Mouse (Mus musculus) cerebellum, postnatal 25 days (tissue): Measurements from ENCODE around the gene G0s2.
A peak's percentile ranks its signal among the peaks of the same experiment; 100 is the strongest.
"Not testable (repeated sequence)": the region's sequence is repeated elsewhere in the genome, so short reads cannot be mapped to it uniquely, and the experiment has no call there.

Source experiments
- DNase-seq, 2 experiments: peaks; one replicate each; pipeline ENCODE4 v3.0.0; 2021; ENCODE audit warnings: mixed read lengths in 2 of 2

G0s2 gene

DNA sequence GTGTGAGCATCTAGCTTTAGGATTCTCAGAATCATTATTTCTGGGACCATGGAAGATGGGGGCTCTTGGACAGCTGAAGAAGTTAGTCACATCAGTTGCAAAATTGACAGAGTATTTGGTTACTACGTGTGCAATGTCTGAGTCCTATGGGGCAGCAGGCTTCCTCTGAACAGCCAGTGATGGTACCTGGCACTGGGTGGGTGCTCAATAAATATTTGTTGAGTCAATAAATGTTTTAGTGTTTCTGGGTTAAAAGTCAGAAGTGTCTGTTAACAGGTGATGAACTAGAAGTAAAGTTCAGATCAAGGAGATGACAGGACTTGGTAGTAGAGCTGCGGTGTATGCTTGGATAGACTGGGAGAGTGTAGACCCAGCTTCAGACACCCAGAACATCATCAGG, 14.6 kb upstream of the G0s2 start:
- DNase-seq = no peak

GRCm38 (mm10) chr1:193285766-193286325, 12.8 kb upstream of the G0s2 start:
- DNase-seq = not testable (repeated sequence)

DNA sequence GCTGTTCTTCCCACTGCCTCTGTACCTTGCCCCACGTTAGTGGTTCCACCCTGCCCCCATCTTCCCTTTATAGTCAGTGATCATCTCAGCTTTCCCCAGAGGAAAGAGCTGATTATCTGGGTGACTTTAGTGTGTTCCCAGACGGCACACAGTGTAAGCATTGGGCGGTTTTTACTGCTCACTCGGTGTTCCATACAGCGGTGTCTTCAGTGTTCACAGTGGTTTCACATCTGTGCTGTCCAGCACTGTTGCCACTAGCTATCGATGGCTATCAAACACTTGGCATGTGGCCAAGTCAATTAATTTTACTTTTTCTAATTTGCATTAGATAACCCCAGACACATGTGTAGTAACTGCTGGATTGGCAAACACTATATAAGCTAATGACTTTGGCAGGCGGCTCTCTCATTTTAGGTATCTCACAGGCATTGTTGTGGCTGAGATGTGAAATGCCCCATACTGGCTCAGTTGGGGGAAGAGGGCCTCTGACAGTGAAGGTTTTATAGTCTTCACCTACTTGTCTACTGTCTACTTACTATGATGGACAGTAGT, 11.3 kb upstream of the G0s2 start:
- no peak for DNase-seq

DNA sequence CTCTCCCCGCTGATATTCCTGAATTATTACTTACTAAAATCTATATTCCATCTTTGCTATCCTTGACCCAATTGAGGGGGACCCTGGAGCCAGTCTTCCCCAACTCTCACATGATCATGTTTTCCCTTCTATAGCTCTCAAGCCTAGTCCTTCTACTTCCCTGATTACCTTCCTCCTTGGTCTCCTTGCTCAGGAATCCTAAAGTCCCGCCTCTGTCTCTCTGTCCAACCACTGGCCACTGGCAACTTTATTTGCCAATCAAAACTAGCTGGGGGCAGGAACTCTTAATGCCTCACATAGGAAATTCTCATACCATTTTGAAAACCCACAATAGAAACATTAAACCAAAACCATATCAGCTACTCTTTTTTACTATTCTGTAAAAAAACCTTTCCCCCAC, 8.3 kb upstream of the G0s2 start:
- no peak for DNase-seq

DNA sequence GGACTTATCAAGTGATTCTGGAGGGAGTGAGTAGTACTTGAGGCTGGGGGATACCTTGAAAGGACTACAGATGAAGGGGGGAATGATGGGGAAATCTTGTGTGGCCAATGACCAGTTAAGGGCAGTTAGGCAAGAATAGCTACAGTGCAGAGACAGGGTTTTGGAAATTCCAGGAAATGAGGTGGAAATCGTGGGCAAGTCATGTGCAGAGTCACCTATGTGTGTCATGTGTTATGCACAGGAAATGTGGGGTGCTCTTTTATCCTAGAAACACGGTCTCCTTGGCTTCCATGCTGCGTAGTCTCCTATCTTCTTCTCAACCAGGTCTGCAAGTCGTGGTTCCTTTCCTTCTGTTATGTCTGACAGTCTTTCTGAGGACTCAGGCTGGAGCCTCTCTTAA, 6.5 kb upstream of the G0s2 start:
- DNase-seq = no peak

- DNase-seq = no peak
Observed at GRCm38 (mm10) chr1:193278414-193279045, 5.5 kb upstream of the G0s2 start.

- DNase-seq = no peak
Observed at GRCm38 (mm10) chr1:193274407-193275071, 1.5 kb upstream of the G0s2 start.

DNA sequence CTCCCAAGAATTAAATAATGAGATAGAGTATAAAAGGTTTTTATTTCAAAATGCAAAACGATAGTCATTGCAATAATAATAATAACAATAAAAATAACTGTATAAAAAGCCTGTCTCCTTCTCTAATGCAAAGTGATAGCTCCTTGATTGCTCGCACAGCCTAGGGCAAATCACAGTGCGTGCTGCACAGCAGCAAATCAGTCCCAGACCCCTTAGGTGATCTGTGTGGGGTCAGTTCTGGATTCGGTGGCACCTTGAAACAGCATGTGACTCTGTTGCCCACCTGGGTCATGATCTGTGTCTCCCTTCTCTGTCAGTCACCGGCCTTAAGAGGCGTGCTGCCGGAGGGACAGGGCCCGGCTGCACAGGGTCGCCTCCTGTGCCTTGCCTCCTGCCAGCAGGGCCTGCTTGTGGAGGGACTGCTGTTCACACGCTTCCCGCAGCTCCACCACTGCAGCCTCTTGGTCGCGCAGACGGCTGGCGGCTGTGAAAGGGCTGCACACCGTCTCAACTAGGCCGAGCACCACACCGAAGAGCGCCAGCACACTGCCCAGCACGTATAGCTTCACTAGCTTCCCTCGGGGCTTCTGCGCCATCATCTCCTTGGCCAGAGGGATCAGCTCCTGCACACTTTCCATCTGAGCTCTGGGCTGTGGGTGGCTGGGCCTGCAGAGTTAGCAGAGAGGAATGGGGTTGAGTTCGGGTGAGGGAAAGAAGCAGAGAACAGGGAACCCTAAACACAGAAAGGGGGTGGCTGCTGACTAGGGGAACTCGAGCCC, 691 bp downstream of the G0s2 start:
- peak; percentile 48 to 58 for DNase-seq

- DNase-seq = no peak
Observed at GRCm38 (mm10) chr1:193270965-193271763, 1.9 kb downstream of the G0s2 start.

GRCm38 (mm10) chr1:193265734-193266133, 7.3 kb downstream of the G0s2 start:
- no peak for DNase-seq

DNA sequence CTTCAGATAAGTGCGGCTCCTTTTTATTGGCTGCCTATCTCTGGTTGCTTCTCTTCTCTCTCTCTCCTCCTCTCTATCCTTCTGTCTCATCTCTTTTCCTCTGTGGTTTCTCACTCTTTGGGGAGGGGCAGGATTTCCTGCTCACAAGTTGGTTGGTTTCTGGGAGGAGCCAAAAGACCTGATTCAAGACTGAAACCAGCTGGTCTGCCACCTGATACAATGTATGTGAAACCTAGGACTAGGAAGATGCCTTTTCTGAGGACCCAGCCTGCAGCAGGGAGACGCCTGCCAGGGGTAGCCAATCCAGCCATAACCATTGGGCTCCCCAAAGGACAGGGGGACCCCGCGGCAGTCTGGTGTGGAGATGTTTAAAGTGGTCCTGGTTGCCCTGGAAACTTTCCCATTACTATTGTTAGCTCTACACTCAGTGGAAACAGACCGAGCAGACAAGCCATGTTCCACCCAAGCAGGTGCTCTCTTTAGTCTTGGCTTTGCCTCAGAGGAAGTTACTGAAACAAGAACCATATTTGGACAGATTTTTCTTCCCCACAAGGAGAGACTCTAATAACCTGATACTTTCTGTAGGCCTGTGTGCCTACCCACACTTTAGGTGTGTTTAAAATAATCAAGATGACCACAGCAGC, 8.9 kb downstream of the G0s2 start, which contains the start of gene Hsd11b1:
Gene Hsd11b1, minus strand, starts transcription at position 121 of the 644 bp plus-strand sequence.
- no peak for DNase-seq

GRCm38 (mm10) chr1:193263026-193263907, 9.8 kb downstream of the G0s2 start:
- DNase-seq = no peak

- DNase-seq = no peak
Observed at GRCm38 (mm10) chr1:193261897-193262548, 11.0 kb downstream of the G0s2 start.

DNA sequence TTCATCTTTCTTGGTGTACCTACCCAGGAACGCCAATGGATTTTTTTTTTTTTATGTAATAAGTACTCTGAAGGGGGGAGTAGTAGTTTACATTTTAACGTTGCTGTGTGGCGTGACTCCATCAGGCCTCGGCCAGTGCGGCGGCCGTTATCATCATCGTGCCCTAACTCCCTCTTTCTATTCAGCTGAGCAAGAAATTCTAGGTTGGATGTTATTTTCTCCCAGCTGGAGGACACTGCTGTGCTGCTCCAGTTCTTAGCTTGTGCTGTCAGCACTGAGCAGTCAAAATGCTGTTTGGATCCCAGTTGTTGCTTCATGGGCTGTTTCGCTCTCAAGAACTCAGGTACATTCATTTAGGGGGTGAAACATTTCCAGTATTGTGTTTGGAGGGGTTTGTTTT, 13.5 kb downstream of the G0s2 start:
- DNase-seq = no peak

GRCm38 (mm10) chr1:193256621-193257098, 16.4 kb downstream of the G0s2 start:
- DNase-seq = peak; percentile 63 to 65

- DNase-seq = no peak
Observed at GRCm38 (mm10) chr1:193256289-193256577, 16.8 kb downstream of the G0s2 start.

DNA sequence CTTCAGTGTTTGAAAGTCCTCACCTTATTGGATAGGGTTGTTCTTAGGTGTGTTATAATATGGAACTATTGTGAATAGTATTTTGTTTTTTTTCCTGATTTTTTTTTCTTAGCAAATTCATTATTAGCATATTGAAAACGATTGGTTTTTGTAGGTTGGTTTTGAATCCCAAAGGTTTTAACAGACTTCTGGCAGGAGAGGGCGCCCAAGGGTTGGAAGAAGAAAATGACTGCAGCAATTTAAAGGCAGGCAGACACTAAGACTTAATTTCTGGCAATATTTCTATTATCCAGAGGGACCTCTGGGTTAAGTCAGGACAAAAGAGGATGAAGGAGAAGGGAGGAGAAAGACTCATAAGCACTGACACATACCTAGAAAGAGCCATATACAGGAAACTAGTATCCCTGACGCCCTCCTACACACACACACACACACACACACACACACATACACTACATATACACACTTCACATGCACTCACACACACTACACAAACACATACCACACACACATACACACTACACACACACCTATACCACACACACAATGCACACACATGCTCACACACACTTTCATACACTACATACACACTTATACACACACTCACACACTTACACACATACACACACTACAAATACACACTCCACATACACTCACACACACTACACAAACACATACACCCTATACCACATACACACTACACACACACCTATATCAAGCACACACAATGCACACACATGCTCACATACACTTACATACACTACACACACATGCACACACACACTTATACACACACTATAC, 17.3 kb downstream of the G0s2 start:
- DNase-seq = peak; percentile 77 to 92

DNA sequence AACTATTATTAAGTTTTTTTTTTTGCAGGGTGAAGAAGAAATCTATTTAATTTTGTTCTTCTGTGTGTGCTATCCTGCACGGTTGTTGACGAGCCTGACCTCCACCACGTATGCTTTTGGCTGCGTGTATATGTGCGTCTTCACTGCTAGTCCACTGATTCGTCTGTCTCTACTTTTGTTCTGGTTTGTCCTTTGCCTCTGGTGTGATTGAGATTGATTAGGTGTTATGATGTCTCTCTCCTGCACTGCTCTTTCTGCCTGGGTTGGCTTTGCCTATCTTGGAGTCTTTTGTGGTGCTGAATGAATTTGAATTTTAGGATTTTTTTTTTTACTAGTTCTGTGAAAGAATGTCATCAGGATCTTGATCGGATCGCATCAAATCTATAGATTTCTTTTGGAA, 18.0 kb downstream of the G0s2 start:
- DNase-seq = no peak

DNA sequence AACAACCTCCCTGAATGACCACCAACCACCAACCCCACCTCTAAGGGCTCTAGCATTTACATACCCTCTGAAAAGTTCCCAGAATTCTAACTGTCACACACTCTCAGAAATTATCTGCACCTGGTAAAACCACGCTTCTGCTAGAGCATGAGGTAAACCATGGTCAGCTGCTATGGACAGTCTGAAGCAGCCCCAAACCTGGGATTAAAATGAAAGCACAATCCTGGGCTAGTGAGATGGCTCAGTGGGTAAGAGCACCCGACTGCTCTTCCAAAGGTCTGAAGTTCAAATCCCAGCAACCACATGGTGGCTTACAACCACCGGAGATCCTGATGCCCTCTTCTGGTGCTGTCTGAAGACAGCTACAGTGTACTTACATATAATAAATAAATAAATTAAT, 19.1 kb downstream of the G0s2 start:
- not testable (repeated sequence) for DNase-seq
